Mouse (Mus musculus) liver, adult 2 months (tissue): ENCODE measurements at regions not wholly inside any gene's neighbourhood (a gene's known extent, or its start where the extent isn't known, plus 50 kb on each side); places are given as distances from the start of the nearest gene placed in this dataset.
"Not testable (repeated sequence)": the region's sequence is repeated elsewhere in the genome, so short reads cannot be mapped to it uniquely, and the experiment has no call there.

Experiments used
- DNase-seq: peaks from one replicate; pipeline ENCODE4 v3.0.0-alpha.2; 2011; ENCODE audit warnings: low read depth, low spot score; ENCODE audit errors: extremely low read depth
- H3K27ac ChIP-seq: fragments of 200-500 bp; replicated peaks from 2 replicates; pipeline ENCODE4 v1.5.1; 2012; ENCODE audit warnings: low read depth, mild to moderate bottlenecking, control low read depth, inconsistent platforms, low read length; ENCODE audit not compliant: insufficient read depth
- H3K27me3 ChIP-seq: fragments of 200-500 bp; 2 replicates; pipeline ENCODE4 v1.6.1; 2012; ENCODE audit warnings: mild to moderate bottlenecking, moderate library complexity, low read length, inconsistent platforms; ENCODE audit not compliant: control insufficient read depth, insufficient read depth
- H3K36me3 ChIP-seq: fragments of 200-500 bp; 2 replicates; pipeline ENCODE4 v1.6.1; 2012; ENCODE audit warnings: low read length, inconsistent platforms; ENCODE audit not compliant: control insufficient read depth, insufficient read depth
- H3K4me1 ChIP-seq: fragments of 200-500 bp; 2 replicates; pipeline ENCODE4 v1.6.1; 2011; ENCODE audit warnings: low read length; ENCODE audit not compliant: control insufficient read depth, insufficient read depth
- H3K4me3 ChIP-seq: fragments of 200-500 bp; 2 replicates; pipeline ENCODE4 v1.5.1; 2011; ENCODE audit warnings: low read depth, mild to moderate bottlenecking, control low read depth, low read length, moderate library complexity; ENCODE audit not compliant: insufficient read depth
- H3K79me2 ChIP-seq: fragments of 200-500 bp; 2 replicates; pipeline ENCODE4 v1.6.1; 2012; ENCODE audit warnings: inconsistent platforms, mild to moderate bottlenecking, low read length, moderate library complexity; ENCODE audit not compliant: control insufficient read depth, insufficient read depth
- H3K9ac ChIP-seq: fragments of 200-500 bp; 2 replicates; pipeline ENCODE4 v1.6.1; 2012; ENCODE audit warnings: low read depth, mild to moderate bottlenecking, control low read depth, inconsistent platforms, low read length
- CTCF ChIP-seq: fragments of 200-500 bp; IDR thresholded peaks from 2 replicates; pipeline ENCODE4 v1.5.1; 2011; ENCODE audit warnings: low read depth, low read length, control low read depth
- POLR2A ChIP-seq: fragments of 200-500 bp; IDR thresholded peaks from 2 replicates; pipeline ENCODE4 v1.6.1; 2011; ENCODE audit warnings: low read length, control low read depth; ENCODE audit not compliant: insufficient read depth; ENCODE audit errors: extremely low read depth
- WGBS: fragments of 180-500 bp; shearing (Covaris S2); methylation state at CpG from one replicate; pipeline ENCODE4 v1.1.7; 2018; 5-methylcytosine and 5-hydroxymethylcytosine counted together

DNA sequence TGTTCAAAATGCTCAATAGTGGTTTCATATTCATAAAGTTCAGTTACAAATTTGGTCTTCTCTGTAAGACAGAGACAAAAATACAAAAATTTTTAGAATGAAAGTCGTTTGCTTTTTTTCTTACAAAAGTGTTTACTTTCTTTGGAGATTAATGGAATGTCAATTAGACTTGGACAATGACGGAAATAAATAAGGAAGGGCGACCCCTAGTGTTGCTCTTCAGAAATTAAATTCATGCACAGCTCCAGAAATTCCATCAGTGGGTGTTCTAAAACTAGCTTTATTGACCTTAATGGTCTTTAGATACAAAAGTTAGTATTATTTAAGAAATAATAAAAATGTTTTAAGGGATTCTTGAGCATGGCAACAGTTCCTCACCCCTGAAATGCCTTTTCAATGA lies 141.8 kb upstream of the Lama2 start:
- H3K36me3 ChIP-seq, result no peaks in the 10 kb centered on the region
- TF ChIP-seq CTCF, result peak; percentile 50
- TF ChIP-seq POLR2A, result no peak
- DNase-seq, result peak; percentile 43
- no peaks in the 10 kb centered on the region for H3K27me3 ChIP-seq
- H3K27ac ChIP-seq, result no peak overlapping the region
- no peaks in the 10 kb centered on the region for H3K4me1 ChIP-seq
- H3K9ac ChIP-seq, result no peak overlapping the region
- H3K4me3 ChIP-seq, result no peak overlapping the region
- 2% methylated on average over 3 of the region's 3 CpGs for WGBS
- H3K79me2 ChIP-seq, result no peaks in the 10 kb centered on the region

- Histone ChIP-seq H3K9ac (no peak overlapping the region), H3K79me2 (no peaks in the 10 kb centered on the region), H3K4me3 (no peak overlapping the region), H3K27ac (no peak overlapping the region), H3K27me3 (no peaks in the 10 kb centered on the region), H3K36me3 (no peaks in the 10 kb centered on the region), H3K4me1 (no peaks in the 10 kb centered on the region)
- no peak for TF ChIP-seq CTCF
- no peak for TF ChIP-seq POLR2A
- DNase-seq, result no peak
- WGBS, result 42% methylated on average over 1 of the region's 1 CpGs
Observed at GRCm38 (mm10) chr10:27802368-27802767, 182.8 kb upstream of the Lama2 start.

GRCm38 (mm10) chr10:27809539-27809938 lies 190.0 kb upstream of the Lama2 start:
- whole genome bisulfite sequencing, result 47% methylated on average over 2 of the region's 2 CpGs

DNA sequence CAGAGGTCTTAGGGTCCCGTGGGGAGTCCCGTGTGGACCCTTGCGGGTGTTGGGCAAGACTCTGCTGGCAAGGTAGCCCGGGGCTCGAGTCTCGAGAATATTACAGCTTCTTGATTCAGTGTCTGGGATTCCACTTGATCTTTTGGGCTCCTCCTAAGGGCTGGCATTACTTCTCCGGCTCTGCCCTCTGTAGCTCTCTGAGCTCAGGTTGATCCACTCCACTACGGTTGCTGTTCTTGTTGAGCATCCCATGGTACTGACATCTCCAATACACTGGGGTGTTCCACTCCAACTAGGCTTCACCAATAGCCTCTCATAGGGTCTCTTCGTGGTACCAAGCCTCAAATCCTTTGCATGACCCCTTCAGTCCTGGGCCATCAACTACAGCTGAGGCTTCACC lies 206.1 kb upstream of the Lama2 start:
- not testable (repeated sequence) for H3K36me3 ChIP-seq, H3K27ac ChIP-seq, DNase-seq, H3K27me3 ChIP-seq, H3K4me1 ChIP-seq, H3K9ac ChIP-seq, H3K4me3 ChIP-seq, H3K79me2 ChIP-seq
- 94% methylated on average over 9 of the region's 9 CpGs for WGBS

More at GRCm38 (mm10) chr10:27809539-27809938, 190.0 kb upstream of the Lama2 start:
- Histone ChIP-seq H3K4me1 (no peaks in the 10 kb centered on the region), H3K4me3 (no peak overlapping the region), H3K9ac (no peak overlapping the region), H3K79me2 (no peaks in the 10 kb centered on the region), H3K36me3 (no peaks in the 10 kb centered on the region), H3K27me3 (no peaks in the 10 kb centered on the region), H3K27ac (no peak overlapping the region)
- DNase-seq, result no peak
- TF ChIP-seq POLR2A (no peak), CTCF (no peak)

- Histone ChIP-seq H3K79me2 (no peaks in the 10 kb centered on the region), H3K4me3 (no peak overlapping the region), H3K36me3 (no peaks in the 10 kb centered on the region), H3K27me3 (no peaks in the 10 kb centered on the region), H3K9ac (no peak overlapping the region), H3K27ac (no peak overlapping the region), H3K4me1 (no peaks in the 10 kb centered on the region)
- no peak for DNase-seq
- 58% methylated on average over 1 of the region's 1 CpGs for WGBS
- TF ChIP-seq CTCF (no peak), POLR2A (no peak)
Observed at GRCm38 (mm10) chr10:27828346-27828745, 208.8 kb upstream of the Lama2 start.

- Histone ChIP-seq H3K4me3 (no peak overlapping the region), H3K27ac (no peak overlapping the region), H3K4me1 (no peaks in the 10 kb centered on the region), H3K27me3 (no peaks in the 10 kb centered on the region), H3K36me3 (no peaks in the 10 kb centered on the region), H3K79me2 (no peaks in the 10 kb centered on the region), H3K9ac (no peak overlapping the region)
- no peak for DNase-seq
- WGBS, result 91% methylated on average over 1 of the region's 1 CpGs
- TF ChIP-seq CTCF, result no peak
- TF ChIP-seq POLR2A, result no peak
Observed at GRCm38 (mm10) chr10:27838666-27839065, 219.1 kb upstream of the Lama2 start.
